Mouse (Mus musculus): Measurements from ENCODE around the gene Hacd2.

DNA sequence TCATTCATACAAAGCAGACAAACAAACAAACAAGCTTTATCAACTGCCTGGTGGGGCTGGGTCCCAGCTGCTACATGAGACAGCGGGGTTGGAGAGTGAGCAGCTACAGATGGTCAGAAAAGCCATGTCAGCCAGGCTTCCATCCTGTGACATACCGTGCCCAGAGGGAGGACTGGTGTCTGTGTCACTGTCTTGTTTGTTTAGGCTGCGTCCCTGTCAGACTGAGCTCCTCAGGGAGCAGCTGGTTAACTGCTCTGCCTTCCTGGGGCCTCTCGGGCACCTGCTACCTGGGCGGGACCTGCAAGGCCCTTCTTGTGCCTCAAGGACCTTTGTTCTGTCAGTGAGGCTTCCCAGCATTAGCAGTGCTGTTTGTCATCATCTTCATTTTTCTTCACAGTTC is 28.8 kb downstream of the Hacd2 start:
- no peak for TF ChIP-seq CTCF (IDR thresholded peaks at IDR 0.05; ENCODE audit: control insufficient read depth, insufficient read depth, low read length)
- TF ChIP-seq POLR2A (IDR thresholded peaks at IDR 0.05; ENCODE audit: borderline replicate concordance, control insufficient read depth, low read depth, low read length), result no peak
